Mouse (Mus musculus): ENCODE data around the gene Pigk.

GRCm38 (mm10) chr3:152932096-152932495, 218.2 kb downstream of the Pigk start:
- TF ChIP-seq CTCF (IDR thresholded peaks at IDR 0.05; ENCODE audit: low read depth, low read length), result no peak
- TF ChIP-seq GATA1 (IDR thresholded peaks at IDR 0.05; ENCODE audit: borderline replicate concordance, low read length), result no peak
- no peak for TF ChIP-seq POLR2AphosphoS5 (IDR thresholded peaks at IDR 0.05; ENCODE audit: insufficient replicate concordance, low read depth, low read length)
- no peak for TF ChIP-seq GATA2 (IDR thresholded peaks at IDR 0.05; ENCODE audit: borderline replicate concordance, low read depth, low read length)

All from G1E (cell line).